Mouse (Mus musculus): ENCODE results near the gene Dvl2. TPM values are rescaled to one million over a fixed set of nuclear protein-coding genes. Genes with fewer than 3 reads are reported as not detected.

The Dvl2 gene
- polyA plus RNA-seq, 1 experiment from 2014 or later: 27.1 TPM

DNA sequence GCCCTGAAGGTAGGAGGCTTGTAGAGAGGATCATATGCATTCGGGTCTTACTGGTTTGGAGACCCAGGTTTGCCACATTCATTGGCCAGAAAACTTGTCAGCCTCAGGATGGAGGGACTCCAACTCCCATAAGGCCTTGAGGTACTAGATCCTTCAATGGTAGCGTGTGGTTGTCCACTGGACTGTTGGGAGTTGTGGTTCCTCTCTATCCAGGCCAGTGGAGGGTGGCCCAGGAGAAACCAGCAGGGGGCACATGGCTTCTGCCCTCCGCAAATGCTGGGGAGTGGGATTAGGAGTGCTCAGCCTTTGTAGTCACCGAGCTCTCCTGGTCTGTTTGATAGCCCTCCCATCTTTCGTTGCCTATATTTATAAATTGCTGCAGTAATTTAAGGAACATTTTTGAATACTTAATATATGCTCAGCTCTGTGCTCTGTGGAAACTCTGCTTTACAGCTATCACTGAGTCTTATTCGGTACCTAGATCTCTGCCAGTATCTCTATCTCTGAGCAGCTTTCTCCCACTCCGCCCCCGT, 20.4 kb downstream of the Dvl2 start:
- H3K4me1 ChIP-seq (replicated peaks; ENCODE audit: insufficient read depth, low read length): peaks cover 24% of the 10 kb centered on the region
- ATAC-seq (replicated peaks; ENCODE audit: low FRiP score, low read depth): peak; percentile 86
- peak; percentile 97 for DNase-seq (ENCODE audit: low spot score)
- H3K27ac ChIP-seq: peak overlapping the region; percentile 72
- peak; percentile 74 for TF ChIP-seq CTCF (IDR thresholded peaks at IDR 0.05; ENCODE audit: low read depth)
- 2% methylated on average over 8 of the region's 8 CpGs for WGBS
- peak overlapping the region; percentile 31; the same call in 1 of the 2 replicates for H3K9ac ChIP-seq (ENCODE audit: low read depth, low read length)
- peak overlapping the region; percentile 92 for H3K4me2 ChIP-seq (ENCODE audit: low read length)
- no peaks in the 10 kb centered on the region for H3K27me3 ChIP-seq (ENCODE audit: insufficient read depth, low read length)
- peak overlapping the region; percentile 56 for H3K4me3 ChIP-seq (replicated peaks; ENCODE audit: low read depth, low read length)
- no peaks in the 10 kb centered on the region for H3K9me3 ChIP-seq (replicated peaks; ENCODE audit: low read length)
- no peaks in the 10 kb centered on the region for H3K36me3 ChIP-seq (ENCODE audit: insufficient read depth, low read length)

DNA sequence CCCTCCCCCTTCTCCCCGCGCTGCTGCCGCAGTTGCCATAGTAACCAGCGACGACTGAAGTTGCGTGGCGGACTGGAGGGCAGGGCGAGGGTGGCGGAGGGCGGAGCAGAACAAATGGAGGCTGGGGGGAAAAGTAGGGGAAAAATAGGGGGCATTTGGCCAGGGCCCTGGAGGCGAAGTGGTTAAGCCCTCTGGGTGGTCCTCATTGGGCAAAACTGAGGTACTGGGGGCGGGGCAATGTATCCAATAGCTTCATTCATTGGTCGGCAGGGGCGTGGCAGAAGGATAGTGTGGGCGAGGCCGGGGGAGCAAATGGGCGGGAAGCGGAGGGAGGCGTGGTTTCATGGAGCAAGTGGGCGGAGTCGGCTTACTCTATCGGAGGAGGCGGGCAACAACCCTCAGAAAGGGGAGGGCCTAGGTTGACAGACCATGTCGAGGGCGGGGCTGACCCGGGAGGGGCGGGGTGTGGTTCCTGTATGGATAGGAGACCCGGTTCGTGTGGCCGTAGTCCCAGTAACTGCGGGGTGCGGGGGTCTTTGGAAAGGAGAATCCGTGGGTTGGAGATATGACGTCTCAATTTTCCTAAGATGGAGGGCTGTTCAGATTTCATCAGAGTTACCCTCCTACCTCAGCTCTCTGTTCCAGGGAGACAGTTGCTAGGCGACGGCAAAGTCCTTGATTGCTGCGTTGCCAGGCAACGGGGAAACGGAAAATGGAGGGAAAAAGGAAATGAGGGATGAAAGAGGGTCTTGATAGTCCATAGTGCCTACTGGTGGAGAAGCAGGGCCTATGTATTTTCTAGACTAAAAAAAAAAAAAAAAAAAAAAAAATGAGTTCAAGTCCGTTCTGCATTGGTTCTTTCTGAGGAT, 21.1 kb downstream of the Dvl2 start:
- Histone ChIP-seq H3K36me3 (ENCODE audit: insufficient read depth, low read length) (no peaks in the 10 kb centered on the region), H3K9me3 (replicated peaks; ENCODE audit: low read length) (no peaks in the 10 kb centered on the region), H3K27ac (peak overlapping the region; percentile 72), H3K27me3 (ENCODE audit: insufficient read depth, low read length) (no peaks in the 10 kb centered on the region), H3K9ac (ENCODE audit: low read depth, low read length) (peak overlapping the region; percentile 31; the same call in 1 of the 2 replicates), H3K4me2 (ENCODE audit: low read length) (peak overlapping the region; percentile 92), H3K4me1 (replicated peaks; ENCODE audit: insufficient read depth, low read length) (peaks cover 31% of the 10 kb centered on the region), H3K4me3 (replicated peaks; ENCODE audit: low read depth, low read length) (peak overlapping the region; percentile 56)
- DNase-seq (ENCODE audit: low spot score) (peak; percentile 99), ATAC-seq (replicated peaks; ENCODE audit: low FRiP score, low read depth) (peak; percentile 83)
- TF ChIP-seq CTCF (IDR thresholded peaks at IDR 0.05; ENCODE audit: low read depth): no peak
- 2% methylated on average over 40 of the region's 40 CpGs for WGBS

DNA sequence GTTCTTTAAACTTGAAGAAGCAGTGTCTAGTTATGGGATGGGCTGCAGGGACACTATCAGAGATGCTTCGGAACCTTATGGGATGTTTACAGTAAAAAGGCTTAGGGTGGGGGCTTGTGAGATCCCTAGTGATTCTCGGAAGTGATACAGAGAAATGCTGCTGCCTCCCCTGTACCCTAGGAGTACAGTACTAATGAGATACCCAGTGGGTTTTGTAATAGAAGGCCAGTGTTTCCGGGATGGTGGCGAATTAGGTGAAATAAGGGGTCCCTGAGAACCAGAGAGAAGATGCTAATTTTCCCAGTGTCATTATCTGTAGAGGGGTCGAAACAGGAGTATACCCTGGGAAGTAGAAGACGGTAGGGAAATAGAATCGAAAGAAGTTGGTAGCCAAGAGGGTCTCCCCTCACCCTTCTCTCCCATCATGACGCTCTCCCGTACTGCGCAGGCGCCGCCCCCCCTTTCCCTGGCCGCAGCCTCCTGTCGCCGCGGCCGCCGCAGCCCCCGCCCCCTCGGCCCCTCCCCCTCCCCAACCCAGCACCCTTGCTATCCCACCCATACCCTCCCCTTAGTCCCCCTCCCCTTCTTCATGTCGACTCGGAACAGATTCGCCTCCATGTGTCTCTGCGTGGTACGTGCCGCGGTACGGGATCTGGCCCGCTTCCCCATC, 23.2 kb downstream of the Dvl2 start:
- Histone ChIP-seq H3K27ac (no peak overlapping the region), H3K4me1 (replicated peaks; ENCODE audit: insufficient read depth, low read length) (peaks cover 43% of the 10 kb centered on the region), H3K36me3 (ENCODE audit: insufficient read depth, low read length) (no peaks in the 10 kb centered on the region), H3K9ac (ENCODE audit: low read depth, low read length) (peak overlapping the region; percentile 35; the same call in 1 of the 2 replicates), H3K9me3 (replicated peaks; ENCODE audit: low read length) (no peaks in the 10 kb centered on the region), H3K4me3 (replicated peaks; ENCODE audit: low read depth, low read length) (peak overlapping the region; percentile 23), H3K4me2 (ENCODE audit: low read length) (peak overlapping the region; percentile 53), H3K27me3 (ENCODE audit: insufficient read depth, low read length) (no peaks in the 10 kb centered on the region)
- WGBS: 9% methylated on average over 22 of the region's 29 CpGs
- ATAC-seq (replicated peaks; ENCODE audit: low FRiP score, low read depth): no peak
- no peak for TF ChIP-seq CTCF (IDR thresholded peaks at IDR 0.05; ENCODE audit: low read depth)
- DNase-seq (ENCODE audit: low spot score): peak; percentile 60

DNA sequence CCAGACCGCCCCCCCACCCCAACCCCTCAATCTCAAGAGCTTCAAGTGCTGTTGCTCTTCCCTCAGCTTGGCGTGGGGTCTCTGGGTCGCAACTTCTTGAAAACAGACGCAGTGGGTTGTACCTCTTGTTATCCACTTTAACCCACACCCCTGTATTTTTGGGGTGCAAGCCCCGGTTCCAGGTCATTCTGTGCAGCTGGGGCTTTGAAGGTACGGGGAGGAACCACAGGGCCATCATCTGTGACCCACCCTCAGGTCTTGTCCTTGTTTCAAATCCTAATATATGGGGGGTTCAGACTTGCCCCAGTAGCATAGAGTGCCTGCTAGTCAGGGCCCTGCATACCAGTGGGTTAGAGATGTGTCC, 23.7 kb downstream of the Dvl2 start:
- Histone ChIP-seq H3K9me3 (replicated peaks; ENCODE audit: low read length) (no peaks in the 10 kb centered on the region), H3K27ac (no peak overlapping the region), H3K4me1 (replicated peaks; ENCODE audit: insufficient read depth, low read length) (peaks cover 39% of the 10 kb centered on the region), H3K36me3 (ENCODE audit: insufficient read depth, low read length) (no peaks in the 10 kb centered on the region), H3K4me3 (replicated peaks; ENCODE audit: low read depth, low read length) (peak overlapping the region; percentile 23), H3K4me2 (ENCODE audit: low read length) (peak overlapping the region; percentile 53), H3K27me3 (ENCODE audit: insufficient read depth, low read length) (no peaks in the 10 kb centered on the region), H3K9ac (ENCODE audit: low read depth, low read length) (no peak overlapping the region; the same call in 1 of the 2 replicates)
- WGBS: 24% methylated on average over 6 of the region's 6 CpGs
- TF ChIP-seq CTCF (IDR thresholded peaks at IDR 0.05; ENCODE audit: low read depth): no peak
- DNase-seq (ENCODE audit: low spot score) (no peak), ATAC-seq (replicated peaks; ENCODE audit: low FRiP score, low read depth) (no peak)

DNA sequence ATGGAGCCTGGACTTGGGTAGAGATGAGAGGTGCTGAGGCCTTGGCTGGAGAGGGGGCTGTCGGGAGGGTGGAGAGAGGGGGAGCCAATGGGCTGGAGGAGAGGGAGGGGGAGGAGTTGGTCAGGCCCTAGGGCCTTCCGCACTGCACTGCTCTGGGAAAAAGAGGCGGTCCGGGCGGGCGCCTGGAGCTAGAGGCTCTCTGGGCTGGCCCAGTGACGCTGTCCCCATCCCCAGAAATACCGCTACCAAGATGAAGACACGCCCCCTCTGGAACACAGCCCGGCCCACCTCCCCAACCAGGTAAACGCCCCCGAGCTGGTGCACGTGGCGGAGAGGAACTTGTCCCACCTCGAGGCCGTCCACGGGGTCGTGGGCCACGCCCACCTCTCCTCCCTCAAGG, 26.3 kb downstream of the Dvl2 start:
- H3K4me1 ChIP-seq (replicated peaks; ENCODE audit: insufficient read depth, low read length): peaks cover 45% of the 10 kb centered on the region
- H3K4me2 ChIP-seq (ENCODE audit: low read length): peak overlapping the region; percentile 58
- 0 out of 2 replicates have a peak overlapping the region, but pooled peaks have one; percentile 8 for H3K27ac ChIP-seq
- DNase-seq (ENCODE audit: low spot score) (peak; percentile 91), ATAC-seq (replicated peaks; ENCODE audit: low FRiP score, low read depth) (peak; percentile 71)
- TF ChIP-seq CTCF (IDR thresholded peaks at IDR 0.05; ENCODE audit: low read depth): no peak
- peak overlapping the region; percentile 30 for H3K4me3 ChIP-seq (replicated peaks; ENCODE audit: low read depth, low read length)
- 2% methylated on average over 19 of the region's 19 CpGs for WGBS
- H3K9me3 ChIP-seq (replicated peaks; ENCODE audit: low read length): no peaks in the 10 kb centered on the region
- peak overlapping the region; percentile 31; the same call in 1 of the 2 replicates for H3K9ac ChIP-seq (ENCODE audit: low read depth, low read length)
- H3K36me3 ChIP-seq (ENCODE audit: insufficient read depth, low read length): peaks cover 9% of the 10 kb centered on the region
- H3K27me3 ChIP-seq (ENCODE audit: insufficient read depth, low read length): no peaks in the 10 kb centered on the region

DNA sequence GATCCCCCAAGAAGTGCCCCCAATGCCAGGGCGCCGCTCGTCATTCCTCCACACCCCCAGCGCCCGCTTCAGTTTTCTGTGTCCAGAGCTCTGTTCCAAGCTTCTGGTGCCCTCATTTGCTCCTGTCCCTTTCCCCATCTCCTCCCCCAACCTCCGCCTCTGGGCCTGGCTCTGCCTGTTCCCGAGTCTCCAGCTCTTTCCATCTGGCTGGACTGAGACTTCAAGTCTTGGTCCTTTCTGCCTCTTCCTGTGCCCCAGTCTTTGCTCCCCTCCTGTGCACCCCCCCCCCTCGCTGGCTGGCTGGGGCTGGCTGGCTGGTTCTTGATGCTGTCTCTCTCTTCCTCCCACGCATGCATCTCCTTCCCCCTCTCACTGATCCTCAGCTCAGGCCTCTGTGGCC, 27.0 kb downstream of the Dvl2 start:
- peak; percentile 56 for DNase-seq (ENCODE audit: low spot score)
- Histone ChIP-seq H3K36me3 (ENCODE audit: insufficient read depth, low read length) (peaks cover 17% of the 10 kb centered on the region), H3K27me3 (ENCODE audit: insufficient read depth, low read length) (no peaks in the 10 kb centered on the region), H3K9ac (ENCODE audit: low read depth, low read length) (0 out of 2 replicates have a peak overlapping the region, but pooled peaks have one; percentile 27), H3K9me3 (replicated peaks; ENCODE audit: low read length) (no peaks in the 10 kb centered on the region), H3K27ac (no peak overlapping the region), H3K4me2 (ENCODE audit: low read length) (peak overlapping the region; percentile 58), H3K4me3 (replicated peaks; ENCODE audit: low read depth, low read length) (no peak overlapping the region; the same call in 1 of the 2 replicates), H3K4me1 (replicated peaks; ENCODE audit: insufficient read depth, low read length) (peaks cover 45% of the 10 kb centered on the region)
- no peak for ATAC-seq (replicated peaks; ENCODE audit: low FRiP score, low read depth)
- no peak for TF ChIP-seq CTCF (IDR thresholded peaks at IDR 0.05; ENCODE audit: low read depth)
- WGBS: 24% methylated on average over 9 of the region's 9 CpGs

Data from kidney, postnatal 0 days (tissue).